Mouse (Mus musculus) cerebellum, adult 9-11 months (tissue): Measurements from ENCODE around the gene Dnttip1.
"Not testable (repeated sequence)": the region's sequence is repeated elsewhere in the genome, so short reads cannot be mapped to it uniquely, and the experiment has no call there.

Experiments used
- DNase-seq: peaks from one replicate; pipeline ENCODE4 v3.0.0; 2022

The Dnttip1 gene

GRCm38 (mm10) chr2:164745843-164746479 is at the start of gene Dnttip1, which contains the start of gene Wfdc3:
Gene Dnttip1 (plus strand): TSS chr2:164745983.
Gene Wfdc3 (minus strand): TSS chr2:164745931.
- DNase-seq = peak; percentile 90

DNA sequence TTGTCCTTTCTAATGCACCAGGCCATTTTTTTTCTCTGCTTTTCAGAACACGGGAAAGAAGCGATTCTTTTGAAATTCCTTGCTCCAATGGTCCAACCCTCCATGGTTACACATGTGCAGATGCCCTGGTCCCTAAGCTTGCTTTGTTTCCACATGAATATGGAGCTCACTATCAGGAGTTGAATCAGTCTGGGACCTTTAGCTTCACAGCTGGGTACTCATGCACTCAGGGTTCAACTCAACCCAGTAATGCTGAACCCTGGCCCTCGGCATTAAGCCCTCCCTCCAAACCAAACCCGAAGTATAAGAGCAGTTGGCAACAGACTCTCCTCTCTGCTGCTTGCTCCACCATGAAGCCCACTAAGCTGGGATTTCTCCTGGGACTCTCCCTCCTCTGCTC is 47.6 kb upstream of the Dnttip1 start, which contains the start of gene Spint4:
TSS of gene Spint4 (plus strand) at position 301 of the 400 bp plus-strand sequence.
- no peak for DNase-seq

DNA sequence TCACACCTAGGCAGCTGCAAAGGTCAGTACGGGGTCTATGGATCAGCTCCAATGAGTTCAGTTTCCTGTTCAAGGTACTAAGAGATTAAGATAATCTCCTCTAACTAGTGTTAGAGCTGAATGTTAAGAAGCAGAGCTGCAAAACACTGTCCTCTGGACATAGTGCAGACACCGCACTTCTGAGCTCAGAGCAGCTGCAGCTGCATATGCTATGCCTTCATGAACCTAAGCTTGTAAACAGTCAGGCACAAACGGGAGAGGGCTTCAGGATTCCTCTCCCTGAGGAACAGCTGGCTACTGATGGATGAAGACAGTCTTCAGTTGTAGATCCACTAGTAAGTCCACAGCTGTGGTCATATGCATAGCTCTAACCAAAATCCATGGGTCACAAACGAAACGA is 44.8 kb upstream of the Dnttip1 start:
- no peak for DNase-seq

DNA sequence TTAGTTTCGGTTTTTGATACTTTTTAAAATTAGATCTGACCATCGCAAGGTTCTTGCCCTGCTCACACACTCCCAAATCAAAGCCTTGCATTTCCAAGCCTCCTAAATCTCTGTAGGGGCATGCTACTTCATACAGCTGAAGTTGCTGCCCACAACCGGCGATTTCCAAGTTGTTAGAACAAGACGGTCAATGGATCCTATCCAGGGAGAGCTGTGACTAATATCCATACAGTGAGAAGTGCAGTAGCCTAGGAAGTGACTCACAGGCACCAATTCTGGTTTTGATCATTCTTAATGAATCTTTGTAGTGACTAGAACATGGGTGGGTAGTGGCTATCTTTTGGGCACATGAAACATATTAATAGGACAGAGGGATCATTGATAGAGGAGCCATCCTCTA is 44.0 kb upstream of the Dnttip1 start:
- DNase-seq = no peak

GRCm38 (mm10) chr2:164704235-164704634 is 41.5 kb upstream of the Dnttip1 start:
- no peak for DNase-seq

- no peak for DNase-seq
Measured at GRCm38 (mm10) chr2:164705328-164705727, 40.5 kb upstream of the Dnttip1 start.

- no peak for DNase-seq
Measured at GRCm38 (mm10) chr2:164705991-164706390, 39.8 kb upstream of the Dnttip1 start.

DNA sequence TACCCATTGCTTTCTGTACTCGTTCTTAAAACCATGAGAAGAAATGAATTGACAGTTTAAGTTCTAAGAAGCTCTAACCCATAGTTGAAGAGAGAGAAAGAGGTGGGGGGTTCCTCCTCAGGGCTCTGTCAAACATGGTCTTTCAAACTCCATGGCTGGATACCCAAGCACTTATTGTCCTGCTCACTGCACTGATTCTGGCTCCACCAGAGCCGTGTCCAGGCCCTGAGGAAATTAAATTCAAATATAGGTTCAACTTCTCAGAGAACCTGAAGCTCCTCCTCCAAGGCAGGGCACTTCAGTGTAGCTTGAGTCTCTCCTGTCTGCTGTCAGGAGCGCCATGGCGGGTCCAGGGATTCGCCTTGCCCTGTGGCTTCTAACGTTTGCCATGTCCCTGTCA is 30.8 kb upstream of the Dnttip1 start, which contains the start of gene Spint5:
TSS of gene Spint5 (plus strand) at position 301 of the 400 bp plus-strand sequence.
- DNase-seq = no peak

- DNase-seq = not testable (repeated sequence)
Measured at GRCm38 (mm10) chr2:164716194-164716786, 29.5 kb upstream of the Dnttip1 start.

DNA sequence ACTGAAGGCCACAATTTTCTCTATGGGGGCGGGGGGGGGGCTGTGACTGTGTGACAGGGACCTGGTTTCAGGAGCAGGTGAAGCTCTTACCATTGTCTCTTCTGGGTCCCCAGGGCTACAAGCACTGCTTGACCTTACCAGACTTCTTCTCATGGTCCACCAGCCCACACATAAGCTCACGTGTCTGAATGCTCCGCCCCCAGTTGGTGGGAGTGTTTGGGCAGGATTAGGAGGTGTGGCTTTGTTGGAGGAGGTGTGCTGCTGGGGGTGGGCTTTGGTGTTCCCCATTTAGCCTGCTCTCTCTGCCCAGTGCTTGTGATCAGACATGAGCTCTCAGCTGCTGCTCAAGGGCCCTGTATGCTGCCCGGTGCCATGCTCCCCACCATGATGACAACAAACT is 22.5 kb upstream of the Dnttip1 start:
- DNase-seq = no peak

DNA sequence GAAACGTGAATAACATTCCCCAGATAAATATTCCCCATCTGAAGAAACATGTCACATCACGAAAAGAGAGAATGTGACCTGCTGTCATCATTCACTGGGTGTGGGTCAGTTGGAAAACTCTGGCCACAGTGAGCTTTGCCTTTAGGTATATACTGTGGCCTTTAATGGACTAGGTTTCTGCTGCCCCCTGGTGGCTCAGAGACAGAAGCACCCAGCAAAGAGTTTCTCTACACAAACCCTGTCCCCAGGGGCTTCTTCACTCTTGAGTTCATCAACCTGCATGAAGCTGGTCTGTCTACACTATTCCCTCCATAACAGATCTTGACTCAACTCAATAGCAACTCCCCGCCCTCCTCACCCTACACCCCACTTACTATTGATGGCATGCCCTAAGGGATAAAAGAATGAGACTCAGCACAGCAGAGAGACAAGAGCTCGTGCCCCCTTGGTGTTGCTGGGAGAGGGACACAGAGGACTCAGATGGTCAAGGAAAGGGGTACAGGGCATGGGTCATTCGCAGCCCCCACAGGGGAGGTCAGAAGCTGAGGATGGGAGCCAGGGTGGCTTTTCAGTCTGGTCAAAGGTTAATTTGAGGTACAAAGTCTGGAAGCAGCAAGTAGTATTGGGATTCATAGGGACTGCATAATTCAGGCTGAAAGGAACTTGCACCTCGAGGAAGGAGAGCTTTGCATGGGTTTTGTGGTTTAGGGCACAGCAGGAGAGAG is 19.7 kb upstream of the Dnttip1 start:
- no peak for DNase-seq

- DNase-seq = no peak
Measured at GRCm38 (mm10) chr2:164731719-164732118, 14.1 kb upstream of the Dnttip1 start.

GRCm38 (mm10) chr2:164733259-164733658 is 12.5 kb upstream of the Dnttip1 start:
- DNase-seq = no peak

GRCm38 (mm10) chr2:164734839-164735238 is 10.9 kb upstream of the Dnttip1 start:
- DNase-seq = no peak

GRCm38 (mm10) chr2:164735446-164735845 is 10.3 kb upstream of the Dnttip1 start:
- DNase-seq = no peak

GRCm38 (mm10) chr2:164737377-164738090 is 8.2 kb upstream of the Dnttip1 start:
- no peak for DNase-seq

GRCm38 (mm10) chr2:164739876-164740275 is 5.9 kb upstream of the Dnttip1 start:
- DNase-seq = no peak

- no peak for DNase-seq
Measured at GRCm38 (mm10) chr2:164744987-164745386, 796 bp upstream of the Dnttip1 start.

GRCm38 (mm10) chr2:164746693-164747092 is 910 bp downstream of the Dnttip1 start:
- DNase-seq = no peak

DNA sequence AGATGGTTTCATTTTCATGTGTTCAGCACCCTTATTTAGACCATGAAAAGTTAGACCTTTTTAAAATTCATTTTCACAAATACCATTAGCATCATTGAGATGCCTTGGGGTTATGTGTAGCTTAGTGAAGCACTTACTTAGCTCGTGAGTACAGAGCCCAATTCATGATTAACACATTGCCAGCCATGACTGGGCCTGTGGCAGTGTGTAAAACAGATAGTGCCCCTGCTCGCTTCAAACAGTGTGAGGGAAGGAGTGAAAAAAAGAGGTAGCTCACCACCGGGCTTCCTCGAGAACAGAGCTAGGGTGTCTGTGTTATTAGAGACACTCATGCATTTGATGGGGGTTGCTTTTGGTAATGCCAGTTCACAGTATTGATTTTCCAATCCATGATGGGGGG is 2.4 kb downstream of the Dnttip1 start:
- no peak for DNase-seq

GRCm38 (mm10) chr2:164748991-164749390 is 3.2 kb downstream of the Dnttip1 start:
- DNase-seq = no peak

- no peak for DNase-seq
Measured at GRCm38 (mm10) chr2:164752454-164752853, 6.7 kb downstream of the Dnttip1 start.

GRCm38 (mm10) chr2:164754105-164754504 is 8.3 kb downstream of the Dnttip1 start:
- DNase-seq = no peak
